Mouse (Mus musculus) hindbrain, embryonic 16.5 days (tissue): ENCODE results near the gene Tekt3. TPM values are rescaled to one million over a fixed set of nuclear protein-coding genes. Genes with fewer than 3 reads are reported as not detected.
A peak's percentile ranks its signal among the peaks of the same experiment; 100 is the strongest.

Experiments used
- ATAC-seq: fragments of 200-750 bp; cut with Nextera tagmentation; 2 replicates; pipeline ENCODE4 v1.8.0; 2017; ENCODE audit warnings: moderate TSS enrichment, moderate library complexity
- H3K27ac ChIP-seq: fragments of 300-500 bp; sonication (generic); 2 replicates; pipeline ENCODE4 v1.5.1; 2014; ENCODE audit warnings: low read depth, mild to moderate bottlenecking, control low read depth, low read length, moderate library complexity
- H3K27me3 ChIP-seq: fragments of 300-500 bp; sonication (generic); replicated peaks from 2 replicates; pipeline ENCODE4 v1.6.1; 2014; ENCODE audit warnings: low read length; ENCODE audit not compliant: control insufficient read depth, insufficient read depth
- H3K36me3 ChIP-seq: fragments of 300-500 bp; sonication (generic); 2 replicates; pipeline ENCODE4 v1.6.1; 2014; ENCODE audit warnings: mild to moderate bottlenecking, low read length, moderate library complexity, mixed read lengths; ENCODE audit not compliant: control insufficient read depth, insufficient read depth
- H3K4me1 ChIP-seq: fragments of 300-500 bp; sonication (generic); 2 replicates; pipeline ENCODE4 v1.6.1; 2014; ENCODE audit warnings: low read depth, low read length; ENCODE audit not compliant: control insufficient read depth, insufficient read depth
- H3K4me2 ChIP-seq: fragments of 300-500 bp; sonication (generic); 2 replicates; pipeline ENCODE4 v1.6.1; 2014; ENCODE audit warnings: mild to moderate bottlenecking, low read length, control low read depth, moderate library complexity
- H3K4me3 ChIP-seq: fragments of 300-500 bp; sonication (generic); 2 replicates; pipeline ENCODE4 v1.5.1; 2014; ENCODE audit warnings: mild to moderate bottlenecking, low read length, control low read depth, moderate library complexity
- H3K9ac ChIP-seq: fragments of 300-500 bp; sonication (generic); 2 replicates; pipeline ENCODE4 v1.6.1; 2014; ENCODE audit warnings: low read depth, mild to moderate bottlenecking, control low read depth, low read length, moderate library complexity
- H3K9me3 ChIP-seq: fragments of 300-500 bp; sonication (generic); 2 replicates; pipeline ENCODE4 v1.6.1; 2014; ENCODE audit warnings: mild to moderate bottlenecking, low read length, moderate library complexity; ENCODE audit not compliant: control insufficient read depth
- WGBS: fragments of 180-500 bp; shearing (Covaris S2); extraction: QIAGEN DNeasy Blood & Tissue Kit; methylation state at CpG from one replicate; pipeline ENCODE4 v1.1.7; 2014; 5-methylcytosine and 5-hydroxymethylcytosine counted together
- polyA plus RNA-seq: library from polyadenylated mRNA; unstranded; fragments of >200 nt; fragmentation: Nextera tagmentation; extraction: Ambion mirVana; gene quantifications from 2 replicates; pipeline ENCODE4 v1.2.1, GENCODE M21; 2015

Gene Tekt3
- polyA plus RNA-seq, 1 experiment from 2014 or later: not detected

DNA sequence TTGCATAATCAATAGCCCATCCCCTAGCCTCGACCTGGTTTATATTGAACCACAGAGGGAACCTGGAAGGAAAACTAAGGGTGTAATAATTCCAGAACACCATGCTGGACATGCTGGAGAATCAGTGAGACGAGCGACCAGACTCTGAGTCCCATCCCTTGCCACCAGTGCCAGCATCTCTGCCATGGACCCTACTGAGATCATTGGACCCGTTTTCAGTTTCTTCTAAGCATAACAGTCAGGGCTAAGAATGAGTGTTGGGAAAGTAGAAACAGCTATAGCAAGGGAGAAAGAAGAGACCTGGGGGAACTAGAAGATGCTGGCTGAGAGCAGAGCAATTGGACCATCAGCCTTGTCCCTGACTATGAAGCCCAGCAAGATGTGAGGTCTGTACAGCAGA is 66.1 kb downstream of the Tekt3 start:
- WGBS: 92% methylated on average over 4 of the region's 4 CpGs
- Histone ChIP-seq H3K9me3 (no peaks in the 10 kb centered on the region), H3K36me3 (no peaks in the 10 kb centered on the region), H3K27ac (no peak overlapping the region), H3K4me1 (peaks cover 15% of the 10 kb centered on the region), H3K4me3 (no peak overlapping the region), H3K27me3 (peaks cover 17% of the 10 kb centered on the region), H3K9ac (no peak overlapping the region), H3K4me2 (no peak overlapping the region)
- no peak for ATAC-seq

GRCm38 (mm10) chr11:63128784-63129183 is 67.3 kb downstream of the Tekt3 start, which contains the start of gene Pmp22:
Pmp22 (plus strand) TSS chr11:63128982.
- Histone ChIP-seq H3K4me3 (no peak within 1 kb of the TSS), H3K4me1 (peaks cover 17% of the 10 kb centered on the region), H3K4me2 (no peak within 1 kb of the TSS; the same call in 1 of the 2 replicates), H3K9ac (no peak within 1 kb of the TSS), H3K36me3 (no peaks in the 10 kb centered on the region), H3K9me3 (no peaks in the 10 kb centered on the region), H3K27me3 (peaks cover 19% of the 10 kb centered on the region), H3K27ac (no peak within 1 kb of the TSS)
- whole genome bisulfite sequencing: 70% methylated on average over 2 of the region's 2 CpGs
- ATAC-seq: no peak

- Histone ChIP-seq H3K4me1 (peaks cover 19% of the 10 kb centered on the region), H3K4me3 (no peak overlapping the region), H3K4me2 (no peak overlapping the region; the same call in 1 of the 2 replicates), H3K9ac (no peak overlapping the region), H3K36me3 (no peaks in the 10 kb centered on the region), H3K27me3 (peaks cover 23% of the 10 kb centered on the region), H3K27ac (no peak overlapping the region), H3K9me3 (no peaks in the 10 kb centered on the region)
- WGBS: 63% methylated on average over 9 of the region's 9 CpGs
- no peak for ATAC-seq
Observed at GRCm38 (mm10) chr11:63129375-63129774, 67.9 kb downstream of the Tekt3 start.

- 56% methylated on average over 12 of the region's 12 CpGs for WGBS
- Histone ChIP-seq H3K27me3 (peaks cover 23% of the 10 kb centered on the region), H3K36me3 (no peaks in the 10 kb centered on the region), H3K4me2 (no peak overlapping the region; the same call in 1 of the 2 replicates), H3K9ac (no peak overlapping the region), H3K4me3 (no peak overlapping the region), H3K27ac (no peak overlapping the region), H3K9me3 (no peaks in the 10 kb centered on the region), H3K4me1 (peaks cover 23% of the 10 kb centered on the region)
- no peak for ATAC-seq
Observed at GRCm38 (mm10) chr11:63129840-63130239, 68.4 kb downstream of the Tekt3 start.

DNA sequence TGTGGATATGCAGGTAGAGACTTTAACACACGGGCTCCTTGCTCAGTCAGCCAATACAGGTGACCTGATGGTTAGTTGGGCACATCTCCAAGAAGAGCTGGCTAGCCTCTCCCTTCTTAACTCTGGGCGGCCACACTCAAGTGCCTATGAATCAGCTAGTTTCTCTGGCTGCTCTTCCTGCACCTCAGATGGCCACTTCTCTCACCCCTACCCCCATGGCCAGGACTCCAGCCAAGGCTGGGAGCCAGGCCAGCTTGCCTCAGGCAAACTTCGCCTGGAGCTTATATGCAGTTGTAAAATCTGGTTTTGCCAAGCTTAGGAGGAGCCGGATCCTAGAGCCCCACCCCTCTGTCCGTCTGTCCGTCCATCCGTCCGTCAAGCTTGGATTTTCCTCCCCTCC is 69.0 kb downstream of the Tekt3 start:
- peak overlapping the region; percentile 59 for H3K4me2 ChIP-seq
- H3K36me3 ChIP-seq: no peaks in the 10 kb centered on the region
- no peak for ATAC-seq
- peaks cover 23% of the 10 kb centered on the region for H3K27me3 ChIP-seq
- no peaks in the 10 kb centered on the region for H3K9me3 ChIP-seq
- H3K4me3 ChIP-seq: peak overlapping the region; percentile 39; the same call in 1 of the 2 replicates
- H3K9ac ChIP-seq: no peak overlapping the region
- H3K4me1 ChIP-seq: peaks cover 26% of the 10 kb centered on the region
- H3K27ac ChIP-seq: no peak overlapping the region
- 40% methylated on average over 8 of the region's 8 CpGs for WGBS

DNA sequence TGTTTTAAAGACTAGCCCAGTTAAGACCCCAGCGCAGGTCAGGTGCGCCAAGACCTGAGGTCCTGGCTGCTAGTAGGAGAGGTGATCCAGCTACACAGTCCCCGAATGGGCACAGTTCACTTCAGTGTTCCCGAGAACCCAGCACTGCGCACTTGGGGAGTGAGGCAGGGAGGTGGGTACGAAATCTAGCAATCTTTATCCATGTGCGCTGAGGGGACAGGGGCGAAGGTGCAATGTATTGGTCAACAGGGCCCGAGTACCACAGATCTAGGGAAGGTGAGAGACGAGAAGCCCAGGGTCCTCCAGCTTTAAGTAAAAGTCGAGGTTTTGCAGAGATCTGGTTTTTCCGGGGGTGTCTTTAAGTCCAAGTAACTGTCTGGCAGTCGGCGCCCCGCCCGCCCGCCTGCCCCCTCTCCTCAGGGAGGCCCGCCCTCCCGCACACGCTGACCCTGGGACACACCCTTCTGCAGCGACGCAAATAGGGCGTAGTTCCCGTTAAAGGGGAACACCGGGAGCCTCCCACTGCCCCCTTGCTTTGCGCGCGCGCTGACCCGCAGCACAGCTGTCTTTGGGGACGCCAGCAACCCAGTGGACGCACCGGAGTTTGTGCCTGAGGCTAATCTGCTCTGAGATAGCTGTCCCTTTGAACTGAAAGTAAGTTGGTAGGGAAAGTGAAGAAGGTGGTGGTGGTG is 69.7 kb downstream of the Tekt3 start:
- Histone ChIP-seq H3K4me1 (peaks cover 26% of the 10 kb centered on the region), H3K27ac (no peak overlapping the region)
- WGBS: 4% methylated on average over 32 of the region's 33 CpGs

GRCm38 (mm10) chr11:63131693-63132040 is 70.2 kb downstream of the Tekt3 start:
- H3K9me3 ChIP-seq: no peaks in the 10 kb centered on the region
- no peaks in the 10 kb centered on the region for H3K36me3 ChIP-seq
- peak overlapping the region; percentile 59 for H3K4me2 ChIP-seq
- H3K27ac ChIP-seq: no peak overlapping the region
- no peak for ATAC-seq
- peaks cover 26% of the 10 kb centered on the region for H3K4me1 ChIP-seq
- peaks cover 23% of the 10 kb centered on the region for H3K27me3 ChIP-seq
- WGBS: 5% methylated on average over 11 of the region's 11 CpGs
- peak overlapping the region; percentile 39 for H3K4me3 ChIP-seq
- peak overlapping the region; percentile 32 for H3K9ac ChIP-seq

More for the DNA sequence above, 69.7 kb downstream of the Tekt3 start:
- H3K9ac ChIP-seq: peak overlapping the region; percentile 32
- H3K4me2 ChIP-seq: peak overlapping the region; percentile 59
- H3K4me3 ChIP-seq: peak overlapping the region; percentile 39
- peaks cover 23% of the 10 kb centered on the region for H3K27me3 ChIP-seq
- no peaks in the 10 kb centered on the region for H3K36me3 ChIP-seq
- no peak for ATAC-seq
- H3K9me3 ChIP-seq: no peaks in the 10 kb centered on the region

DNA sequence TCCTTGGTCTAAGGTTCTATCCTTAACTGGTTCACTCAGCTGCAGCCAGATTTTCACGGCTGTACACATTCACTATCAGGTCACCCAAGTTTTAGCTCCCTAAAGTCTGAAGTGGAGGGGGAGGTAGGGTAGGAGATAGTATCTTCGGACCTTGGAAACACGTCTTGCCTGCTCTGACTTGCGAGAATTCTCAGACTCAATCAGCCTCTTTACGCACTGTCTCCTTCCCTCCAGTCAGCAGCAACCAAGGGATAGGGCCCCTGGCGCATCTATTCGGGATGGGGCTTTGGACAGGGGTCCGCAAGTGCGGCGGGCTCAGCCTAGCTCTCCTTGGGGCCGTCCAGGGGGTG is 70.7 kb downstream of the Tekt3 start:
- Histone ChIP-seq H3K27ac (peak overlapping the region; percentile 77), H3K4me2 (peak overlapping the region; percentile 99), H3K27me3 (peaks cover 23% of the 10 kb centered on the region), H3K4me1 (peaks cover 26% of the 10 kb centered on the region), H3K36me3 (no peaks in the 10 kb centered on the region), H3K9ac (peak overlapping the region; percentile 75), H3K4me3 (peak overlapping the region; percentile 64), H3K9me3 (no peaks in the 10 kb centered on the region)
- WGBS: under 1% methylated on average over 11 of the region's 11 CpGs
- ATAC-seq: no peak

- Histone ChIP-seq H3K9me3 (no peaks in the 10 kb centered on the region), H3K27me3 (peaks cover 23% of the 10 kb centered on the region), H3K4me3 (peak overlapping the region; percentile 64), H3K27ac (peak overlapping the region; percentile 77), H3K4me1 (peaks cover 26% of the 10 kb centered on the region), H3K4me2 (peak overlapping the region; percentile 99), H3K36me3 (no peaks in the 10 kb centered on the region), H3K9ac (peak overlapping the region; percentile 75)
- ATAC-seq: peak; percentile 63
- under 1% methylated on average over 55 of the region's 66 CpGs for WGBS
Observed at GRCm38 (mm10) chr11:63132501-63133435, 71.3 kb downstream of the Tekt3 start.
